Mouse (Mus musculus): ENCODE results near the gene Clpsl2. TPM values are rescaled to one million over a fixed set of nuclear protein-coding genes. Genes with fewer than 3 reads are reported as not detected.

Clpsl2 gene
- total RNA-seq, 1 experiment = not detected

DNA sequence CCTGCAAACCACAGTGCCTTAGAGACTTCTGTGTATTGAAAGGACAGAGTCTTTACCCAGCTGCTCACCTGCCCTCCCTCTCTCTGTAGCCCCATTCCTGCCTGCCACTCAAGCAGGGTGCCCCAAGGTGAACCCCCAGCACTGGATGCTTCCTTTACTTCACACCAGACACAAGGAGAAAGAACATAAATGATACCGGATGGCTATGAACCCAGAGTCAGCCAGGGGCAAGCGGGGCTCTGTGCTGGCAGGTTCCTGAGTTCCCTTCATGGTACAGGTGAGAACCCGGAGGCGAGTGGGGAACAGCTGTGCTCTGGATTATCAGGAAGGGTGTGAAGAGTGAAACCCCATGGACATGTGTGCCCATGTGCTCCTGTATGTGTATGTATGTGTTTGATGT is 43.6 kb upstream of the Clpsl2 start:
- H3K9ac ChIP-seq (ENCODE audit: insufficient read depth, low read depth, low read length, poor library complexity, severe bottlenecking) = no peak overlapping the region
- no peaks in the 10 kb centered on the region for H3K9me3 ChIP-seq (ENCODE audit: control insufficient read depth, insufficient read depth, low read depth, low read length)
- H3K4me1 ChIP-seq (ENCODE audit: control insufficient read depth in 2 of 2, insufficient read depth in 2 of 2, low read length in 2 of 2, poor library complexity in 1 of 2) = peaks cover 9 to 46% of the 10 kb centered on the region in 2 experiments
- TF ChIP-seq MAFK (IDR thresholded peaks at IDR 0.05; ENCODE audit: insufficient read depth, low read depth, low read length) = no peak
- TF ChIP-seq CHD2 (IDR thresholded peaks at IDR 0.05; ENCODE audit: low read depth, low read length) = no peak
- no peak for TF ChIP-seq ZNF384 (IDR thresholded peaks at IDR 0.05; ENCODE audit: low read depth, low read length)
- TF ChIP-seq ZC3H11A (IDR thresholded peaks at IDR 0.05; ENCODE audit: borderline replicate concordance, low read depth, low read length) = no peak
- TF ChIP-seq HCFC1 (IDR thresholded peaks at IDR 0.05; ENCODE audit: borderline replicate concordance, insufficient read depth, low read length) = no peak
- H3K27ac ChIP-seq (ENCODE audit: insufficient read depth, low read depth, low read length, poor library complexity, severe bottlenecking) = no peak overlapping the region; the same call in 1 of the 2 replicates
- in situ Hi-C loops (cut with MboI; ENCODE audit: low sequenced_read_pairs in 2 of 2, unreplicated experiment in 2 of 2) = no loop called here
- no peak overlapping the region for H3K4me3 ChIP-seq (ENCODE audit: insufficient read depth in 1 of 2, low read depth in 1 of 2, low read length in 2 of 2, poor library complexity in 1 of 2, severe bottlenecking in 1 of 2)
- H3K36me3 ChIP-seq (ENCODE audit: control insufficient read depth, insufficient read depth, low read length, poor library complexity, severe bottlenecking) = no peaks in the 10 kb centered on the region
- no peak for DNase-seq (ENCODE audit: low read depth, low spot score)

DNA sequence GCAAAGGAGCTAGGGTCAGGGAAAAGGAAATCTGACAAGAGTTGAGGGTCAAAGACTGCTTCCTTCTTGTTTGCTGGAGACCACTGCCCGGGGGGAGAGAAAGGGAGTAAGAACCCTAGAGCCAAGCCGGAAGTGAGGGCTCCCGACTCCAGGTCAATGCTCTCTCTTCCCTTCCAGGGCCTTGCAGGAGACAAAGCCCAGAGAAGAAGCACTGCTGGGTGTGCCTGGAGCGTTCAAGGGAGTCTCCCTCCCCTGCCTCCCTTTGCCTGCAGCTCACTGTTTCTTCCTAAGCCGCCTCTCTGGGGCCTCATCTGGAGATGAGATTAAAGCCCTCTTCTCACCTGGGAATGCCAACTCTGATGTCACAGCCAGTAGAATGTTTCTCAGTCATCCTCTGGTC is 42.3 kb upstream of the Clpsl2 start:
- Histone ChIP-seq H3K36me3 (ENCODE audit: control insufficient read depth, insufficient read depth, low read length, poor library complexity, severe bottlenecking) (no peaks in the 10 kb centered on the region), H3K4me3 (ENCODE audit: insufficient read depth in 1 of 2, low read depth in 1 of 2, low read length in 2 of 2, poor library complexity in 1 of 2, severe bottlenecking in 1 of 2) (no peak overlapping the region), H3K4me1 (ENCODE audit: control insufficient read depth in 2 of 2, insufficient read depth in 2 of 2, low read length in 2 of 2, poor library complexity in 1 of 2) (peaks cover 7 to 45% of the 10 kb centered on the region in 2 experiments), H3K27ac (ENCODE audit: insufficient read depth, low read depth, low read length, poor library complexity, severe bottlenecking) (peak overlapping the region; percentile 78), H3K9me3 (ENCODE audit: control insufficient read depth, insufficient read depth, low read depth, low read length) (no peaks in the 10 kb centered on the region), H3K9ac (ENCODE audit: insufficient read depth, low read depth, low read length, poor library complexity, severe bottlenecking) (no peak overlapping the region; the same call in 1 of the 2 replicates)
- in situ Hi-C loops (cut with MboI; ENCODE audit: low sequenced_read_pairs in 2 of 2, unreplicated experiment in 2 of 2) = no loop called here
- no peak for DNase-seq (ENCODE audit: low read depth, low spot score)
- TF ChIP-seq CHD2 (IDR thresholded peaks at IDR 0.05; ENCODE audit: low read depth, low read length) (no peak), MAFK (IDR thresholded peaks at IDR 0.05; ENCODE audit: insufficient read depth, low read depth, low read length) (no peak), HCFC1 (IDR thresholded peaks at IDR 0.05; ENCODE audit: borderline replicate concordance, insufficient read depth, low read length) (no peak), ZNF384 (IDR thresholded peaks at IDR 0.05; ENCODE audit: low read depth, low read length) (no peak)

DNA sequence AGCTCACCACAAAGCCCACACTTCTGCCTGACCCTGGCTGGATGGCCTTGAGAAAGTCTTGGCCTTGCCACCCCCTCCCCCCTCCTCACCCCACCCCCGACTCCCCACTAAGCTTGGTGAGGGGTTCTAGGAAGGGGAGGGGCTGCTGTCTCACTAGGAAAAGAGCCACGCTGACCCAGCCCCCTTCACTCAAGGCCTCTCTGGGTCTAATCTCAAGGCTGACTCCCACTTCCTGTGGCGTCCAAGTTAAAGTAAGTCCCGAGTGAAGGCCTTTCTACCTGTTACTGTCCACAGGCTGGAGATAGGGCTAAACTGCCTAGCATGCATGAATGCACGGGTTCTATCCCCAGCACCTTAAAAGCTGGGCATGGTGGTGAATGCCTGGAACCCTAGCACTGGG is 41.7 kb upstream of the Clpsl2 start:
- in situ Hi-C loops (cut with MboI; ENCODE audit: low sequenced_read_pairs in 2 of 2, unreplicated experiment in 2 of 2) = no loop called here
- Histone ChIP-seq H3K9me3 (ENCODE audit: control insufficient read depth, insufficient read depth, low read depth, low read length) (no peaks in the 10 kb centered on the region), H3K9ac (ENCODE audit: insufficient read depth, low read depth, low read length, poor library complexity, severe bottlenecking) (no peak overlapping the region; the same call in 1 of the 2 replicates), H3K36me3 (ENCODE audit: control insufficient read depth, insufficient read depth, low read length, poor library complexity, severe bottlenecking) (no peaks in the 10 kb centered on the region), H3K4me1 (ENCODE audit: control insufficient read depth in 2 of 2, insufficient read depth in 2 of 2, low read length in 2 of 2, poor library complexity in 1 of 2) (peaks cover 7 to 47% of the 10 kb centered on the region in 2 experiments), H3K27ac (ENCODE audit: insufficient read depth, low read depth, low read length, poor library complexity, severe bottlenecking) (peak overlapping the region; percentile 78; the same call in 1 of the 2 replicates), H3K4me3 (ENCODE audit: insufficient read depth in 1 of 2, low read depth in 1 of 2, low read length in 2 of 2, poor library complexity in 1 of 2, severe bottlenecking in 1 of 2) (no peak overlapping the region)
- no peak for TF ChIP-seq ZNF384 (IDR thresholded peaks at IDR 0.05; ENCODE audit: low read depth, low read length)
- no peak for TF ChIP-seq ZC3H11A (IDR thresholded peaks at IDR 0.05; ENCODE audit: borderline replicate concordance, low read depth, low read length)
- TF ChIP-seq CHD2 (IDR thresholded peaks at IDR 0.05; ENCODE audit: low read depth, low read length) = no peak
- DNase-seq (ENCODE audit: low read depth, low spot score) = no peak

DNA sequence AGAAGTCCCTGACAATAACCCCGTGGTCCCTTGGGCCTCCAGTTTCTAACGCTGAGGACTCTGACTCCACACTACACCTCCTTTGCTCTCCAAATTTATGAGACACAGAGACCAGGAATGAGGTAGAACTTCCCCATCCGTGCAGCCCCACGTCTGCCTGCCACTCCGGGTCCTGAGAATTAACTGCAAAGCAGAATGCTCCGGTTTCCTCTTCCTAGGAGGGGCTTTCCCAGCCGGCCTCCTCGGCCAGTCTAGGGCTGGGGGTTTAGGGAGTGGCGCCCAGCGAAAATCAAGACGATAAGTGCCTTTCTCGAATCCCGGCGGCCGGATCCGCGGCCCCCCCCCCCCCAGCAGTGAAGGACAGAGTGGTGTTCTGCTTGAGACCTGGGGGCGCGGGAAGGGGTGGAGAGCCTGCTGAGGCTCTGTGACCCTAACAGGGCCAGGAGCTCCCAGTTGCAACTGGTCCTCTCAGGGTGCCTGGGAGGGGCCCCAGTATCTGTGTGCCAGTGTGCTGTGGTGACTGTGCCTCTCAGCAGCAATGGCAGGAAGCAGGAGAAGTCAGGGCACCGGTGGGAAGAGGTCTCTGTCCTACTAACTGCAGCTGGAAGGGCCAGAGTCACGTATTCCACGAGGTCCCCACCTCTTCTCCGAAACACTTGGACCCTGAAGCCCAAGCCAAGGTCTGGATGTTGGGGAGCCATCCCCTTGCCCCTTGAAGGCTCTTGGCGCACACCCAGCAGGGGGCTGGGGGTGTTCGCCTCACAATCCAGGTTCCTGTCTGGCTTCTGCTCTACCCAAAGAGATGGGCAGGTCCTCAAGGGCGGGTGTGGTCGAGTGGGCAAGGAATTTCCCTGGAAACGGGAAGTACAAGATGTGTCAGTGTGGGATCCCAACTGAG is 38.5 kb upstream of the Clpsl2 start:
- no peak for DNase-seq (ENCODE audit: low read depth, low spot score)
- Histone ChIP-seq H3K4me3 (ENCODE audit: insufficient read depth in 1 of 2, low read depth in 1 of 2, low read length in 2 of 2, poor library complexity in 1 of 2, severe bottlenecking in 1 of 2) (peak overlapping the region; percentile 6 to 19; a peak in 2 of 4 replicates), H3K9ac (ENCODE audit: insufficient read depth, low read depth, low read length, poor library complexity, severe bottlenecking) (no peak overlapping the region; the same call in 1 of the 2 replicates), H3K36me3 (ENCODE audit: control insufficient read depth, insufficient read depth, low read length, poor library complexity, severe bottlenecking) (no peaks in the 10 kb centered on the region), H3K9me3 (ENCODE audit: control insufficient read depth, insufficient read depth, low read depth, low read length) (no peaks in the 10 kb centered on the region), H3K4me1 (ENCODE audit: control insufficient read depth in 2 of 2, insufficient read depth in 2 of 2, low read length in 2 of 2, poor library complexity in 1 of 2) (peaks cover 4 to 33% of the 10 kb centered on the region in 2 experiments; a peak in 3 of 4 replicates), H3K27ac (ENCODE audit: insufficient read depth, low read depth, low read length, poor library complexity, severe bottlenecking) (no peak overlapping the region)
- in situ Hi-C loops (cut with MboI; ENCODE audit: low sequenced_read_pairs in 2 of 2, unreplicated experiment in 2 of 2) = no loop called here
- TF ChIP-seq ZC3H11A (IDR thresholded peaks at IDR 0.05; ENCODE audit: borderline replicate concordance, low read depth, low read length) (no peak), CHD2 (IDR thresholded peaks at IDR 0.05; ENCODE audit: low read depth, low read length) (no peak), MAFK (IDR thresholded peaks at IDR 0.05; ENCODE audit: insufficient read depth, low read depth, low read length) (no peak), HCFC1 (IDR thresholded peaks at IDR 0.05; ENCODE audit: borderline replicate concordance, insufficient read depth, low read length) (no peak), ZNF384 (IDR thresholded peaks at IDR 0.05; ENCODE audit: low read depth, low read length) (no peak)
